Mouse (Mus musculus) forebrain, postnatal 0 days (tissue): Measurements from ENCODE around the gene Nfrkb. TPM values are rescaled to one million over a fixed set of nuclear protein-coding genes. Genes with fewer than 3 reads are reported as not detected.

Source experiments
- ATAC-seq: fragments of 200-750 bp; cut with Nextera tagmentation; 2 replicates; pipeline ENCODE4 v1.8.0; 2017; ENCODE audit warnings: mild to moderate bottlenecking, moderate library complexity
- DNase-seq: peaks from one replicate; pipeline ENCODE4 v3.0.0-alpha.2; 2015
- H3K27ac ChIP-seq: fragments of 300-500 bp; sonication (generic); 2 replicates; pipeline ENCODE4 v1.5.1; 2014; ENCODE audit warnings: low read depth, mild to moderate bottlenecking, antibody characterized with exemption, low read length, moderate library complexity, mixed read lengths
- H3K27me3 ChIP-seq: fragments of 300-500 bp; sonication (generic); 2 replicates; pipeline ENCODE4 v1.6.1; 2014; ENCODE audit warnings: mild to moderate bottlenecking, low read length, mixed read lengths; ENCODE audit not compliant: insufficient read depth
- H3K36me3 ChIP-seq: fragments of 300-500 bp; sonication (generic); 2 replicates; pipeline ENCODE4 v1.6.1; 2014; ENCODE audit warnings: mild to moderate bottlenecking, moderate library complexity; ENCODE audit not compliant: insufficient read depth
- H3K4me1 ChIP-seq: fragments of 300-500 bp; sonication (generic); 2 replicates; pipeline ENCODE4 v1.6.1; 2014; ENCODE audit warnings: antibody characterized with exemption; ENCODE audit not compliant: insufficient read depth
- H3K4me2 ChIP-seq: fragments of 300-500 bp; sonication (generic); 2 replicates; pipeline ENCODE4 v1.6.1; 2014; ENCODE audit warnings: low read depth, mild to moderate bottlenecking, moderate library complexity
- H3K4me3 ChIP-seq: fragments of 300-500 bp; sonication (generic); 2 replicates; pipeline ENCODE4 v1.5.1; 2014; ENCODE audit warnings: low read depth, low read length, mixed read lengths
- H3K9ac ChIP-seq: fragments of 300-500 bp; sonication (generic); 2 replicates; pipeline ENCODE4 v1.6.1; 2014; ENCODE audit warnings: mild to moderate bottlenecking
- H3K9me3 ChIP-seq: fragments of 300-500 bp; sonication (generic); 2 replicates; pipeline ENCODE4 v1.6.1; 2016; ENCODE audit warnings: low read length
- CTCF ChIP-seq: sonication (generic); IDR thresholded peaks from 2 replicates; pipeline ENCODE4 v1.5.1; 2016; ENCODE audit warnings: antibody characterized with exemption, control low read depth, low read depth
- WGBS: fragments of 180-500 bp; shearing (Covaris S2); extraction: QIAGEN DNeasy Blood & Tissue Kit; methylation state at CpG from one replicate; pipeline ENCODE4 v1.1.7; 2014; 5-methylcytosine and 5-hydroxymethylcytosine counted together
- polyA plus RNA-seq: library from polyadenylated mRNA; unstranded; fragments of >200 nt; fragmentation: Nextera tagmentation; extraction: Ambion mirVana; gene quantifications from 2 replicates; pipeline ENCODE4 v1.2.1, GENCODE M21; 2015
- total RNA-seq: library from RNA; depleted of rRNA; stranded (reverse); fragments of >200 nt; gene quantifications from 2 replicates; pipeline ENCODE4 v1.2.3, GENCODE M21; 2014; rRNA removed

Gene Nfrkb
- total RNA-seq: 30.9 and 46.8 TPM in 2 replicates
- polyA plus RNA-seq: 13.7 and 22.0 TPM in 2 replicates

- Histone ChIP-seq H3K27ac (peak within 1 kb of the TSS; percentile 71), H3K9ac (peak within 1 kb of the TSS; percentile 65), H3K9me3 (no peaks in the 10 kb centered on the region), H3K27me3 (no peaks in the 10 kb centered on the region), H3K4me2 (peak within 1 kb of the TSS; percentile 72), H3K4me3 (peak within 1 kb of the TSS; percentile 90), H3K4me1 (peaks cover 11% of the 10 kb centered on the region), H3K36me3 (peaks cover 9% of the 10 kb centered on the region)
- no peak for TF ChIP-seq CTCF
- under 1% methylated on average over 43 of the region's 46 CpGs for WGBS
- DNase-seq: peak; percentile 97
- peak; percentile 99 for ATAC-seq
Measured at GRCm38 (mm10) chr9:31385947-31386354, at the start of gene Nfrkb. Nfrkb (plus strand) TSS chr9:31386192.

GRCm38 (mm10) chr9:31344289-31344831 is 41.6 kb upstream of the Nfrkb start:
- no peak for TF ChIP-seq CTCF
- H3K4me2 ChIP-seq: no peak overlapping the region
- no peaks in the 10 kb centered on the region for H3K4me1 ChIP-seq
- ATAC-seq: peak; percentile 29
- no peak overlapping the region for H3K27ac ChIP-seq
- no peaks in the 10 kb centered on the region for H3K27me3 ChIP-seq
- WGBS: 39% methylated on average over 11 of the region's 11 CpGs
- no peak overlapping the region for H3K4me3 ChIP-seq
- no peak overlapping the region for H3K9ac ChIP-seq
- H3K9me3 ChIP-seq: no peaks in the 10 kb centered on the region
- DNase-seq: peak; percentile 43
- H3K36me3 ChIP-seq: peaks cover 20% of the 10 kb centered on the region

GRCm38 (mm10) chr9:31346575-31347080 is 39.4 kb upstream of the Nfrkb start:
- no peak for ATAC-seq
- WGBS: 80% methylated on average over 15 of the region's 15 CpGs
- no peak overlapping the region for H3K4me3 ChIP-seq
- H3K9me3 ChIP-seq: no peaks in the 10 kb centered on the region
- peaks cover 17% of the 10 kb centered on the region for H3K36me3 ChIP-seq
- TF ChIP-seq CTCF: no peak
- no peaks in the 10 kb centered on the region for H3K4me1 ChIP-seq
- no peak overlapping the region for H3K9ac ChIP-seq
- DNase-seq: no peak
- no peak overlapping the region for H3K27ac ChIP-seq
- H3K27me3 ChIP-seq: no peaks in the 10 kb centered on the region
- H3K4me2 ChIP-seq: no peak overlapping the region

GRCm38 (mm10) chr9:31348458-31348857 is 37.5 kb upstream of the Nfrkb start:
- Histone ChIP-seq H3K9me3 (no peaks in the 10 kb centered on the region), H3K4me2 (no peak overlapping the region), H3K36me3 (peaks cover 16% of the 10 kb centered on the region), H3K4me1 (no peaks in the 10 kb centered on the region), H3K4me3 (no peak overlapping the region), H3K27ac (no peak overlapping the region), H3K27me3 (no peaks in the 10 kb centered on the region), H3K9ac (no peak overlapping the region)
- no peak for ATAC-seq
- no peak for TF ChIP-seq CTCF
- DNase-seq: no peak
- 74% methylated on average over 4 of the region's 4 CpGs for WGBS

GRCm38 (mm10) chr9:31348915-31349314 is 37.1 kb upstream of the Nfrkb start:
- Histone ChIP-seq H3K36me3 (peaks cover 18% of the 10 kb centered on the region), H3K27me3 (no peaks in the 10 kb centered on the region), H3K4me2 (no peak overlapping the region), H3K27ac (no peak overlapping the region), H3K4me3 (no peak overlapping the region), H3K9me3 (no peaks in the 10 kb centered on the region), H3K9ac (no peak overlapping the region), H3K4me1 (no peaks in the 10 kb centered on the region)
- DNase-seq (peak; percentile 77), ATAC-seq (peak; percentile 67)
- TF ChIP-seq CTCF: peak; percentile 92
- WGBS: 67% methylated on average over 11 of the region's 11 CpGs

GRCm38 (mm10) chr9:31352716-31353115 is 33.3 kb upstream of the Nfrkb start:
- Histone ChIP-seq H3K9me3 (no peaks in the 10 kb centered on the region), H3K36me3 (peaks cover 44% of the 10 kb centered on the region), H3K27ac (no peak overlapping the region), H3K4me1 (no peaks in the 10 kb centered on the region), H3K27me3 (no peaks in the 10 kb centered on the region), H3K4me2 (no peak overlapping the region), H3K9ac (no peak overlapping the region), H3K4me3 (no peak overlapping the region)
- TF ChIP-seq CTCF: no peak
- 97% methylated on average over 2 of the region's 2 CpGs for WGBS
- DNase-seq: no peak
- ATAC-seq: no peak

- Histone ChIP-seq H3K27me3 (no peaks in the 10 kb centered on the region), H3K9ac (no peak overlapping the region), H3K4me3 (no peak overlapping the region), H3K4me1 (no peaks in the 10 kb centered on the region), H3K4me2 (no peak overlapping the region), H3K36me3 (peaks cover 49% of the 10 kb centered on the region), H3K27ac (no peak overlapping the region), H3K9me3 (no peaks in the 10 kb centered on the region)
- 90% methylated on average over 10 of the region's 10 CpGs for WGBS
- no peak for ATAC-seq
- TF ChIP-seq CTCF: no peak
- DNase-seq: no peak
Measured at GRCm38 (mm10) chr9:31353518-31353917, 32.5 kb upstream of the Nfrkb start.
